Mouse (Mus musculus): ENCODE results near the gene Ano4. TPM values are rescaled to one million over a fixed set of nuclear protein-coding genes. Genes with fewer than 3 reads are reported as not detected.

Gene Ano4
- polyA plus RNA-seq (2011; ENCODE audit: insufficient read depth, insufficient read length, low replicate concordance, missing spikeins), result not detected in 2 replicates

GRCm38 (mm10) chr10:89344491-89345195 lies at the start of gene Ano4:
Ano4 (minus strand) TSS chr10:89344762.
- Histone ChIP-seq H3K4me3 (replicated peaks; ENCODE audit: control insufficient read depth, low read depth, low read length) (no peak within 1 kb of the TSS), H3K4me1 (ENCODE audit: control insufficient read depth, insufficient read depth, low read length) (no peaks in the 10 kb centered on the region), H3K27ac (ENCODE audit: control insufficient read depth, insufficient read depth, low read depth, low read length, poor library complexity) (no peak within 1 kb of the TSS; the same call in 1 of the 2 replicates)
- 2% methylated on average over 70 of the region's 70 CpGs for WGBS
- no peak for TF ChIP-seq POLR2A (IDR thresholded peaks at IDR 0.05; ENCODE audit: borderline replicate concordance, control insufficient read depth, low read depth, low read length)
- no peak for TF ChIP-seq CTCF (IDR thresholded peaks at IDR 0.05; ENCODE audit: control insufficient read depth, insufficient read depth, low read length)

- H3K4me1 ChIP-seq (ENCODE audit: control insufficient read depth, insufficient read depth, low read length), result no peaks in the 10 kb centered on the region
- no peak overlapping the region for H3K4me3 ChIP-seq (replicated peaks; ENCODE audit: control insufficient read depth, low read depth, low read length)
- 78% methylated on average over 4 of the region's 4 CpGs for WGBS
- H3K27ac ChIP-seq (ENCODE audit: control insufficient read depth, insufficient read depth, low read depth, low read length, poor library complexity), result no peak overlapping the region
- TF ChIP-seq POLR2A (IDR thresholded peaks at IDR 0.05; ENCODE audit: borderline replicate concordance, control insufficient read depth, low read depth, low read length) (no peak), CTCF (IDR thresholded peaks at IDR 0.05; ENCODE audit: control insufficient read depth, insufficient read depth, low read length) (no peak)
Measured at GRCm38 (mm10) chr10:89392687-89393086, 48.1 kb upstream of the Ano4 start.

- Histone ChIP-seq H3K4me1 (ENCODE audit: control insufficient read depth, insufficient read depth, low read length) (no peaks in the 10 kb centered on the region), H3K27ac (ENCODE audit: control insufficient read depth, insufficient read depth, low read depth, low read length, poor library complexity) (no peak overlapping the region), H3K4me3 (replicated peaks; ENCODE audit: control insufficient read depth, low read depth, low read length) (no peak overlapping the region)
- 88% methylated on average over 4 of the region's 4 CpGs for WGBS
- TF ChIP-seq CTCF (IDR thresholded peaks at IDR 0.05; ENCODE audit: control insufficient read depth, insufficient read depth, low read length), result no peak
Measured at GRCm38 (mm10) chr10:89391571-89392163, 47.1 kb upstream of the Ano4 start.

DNA sequence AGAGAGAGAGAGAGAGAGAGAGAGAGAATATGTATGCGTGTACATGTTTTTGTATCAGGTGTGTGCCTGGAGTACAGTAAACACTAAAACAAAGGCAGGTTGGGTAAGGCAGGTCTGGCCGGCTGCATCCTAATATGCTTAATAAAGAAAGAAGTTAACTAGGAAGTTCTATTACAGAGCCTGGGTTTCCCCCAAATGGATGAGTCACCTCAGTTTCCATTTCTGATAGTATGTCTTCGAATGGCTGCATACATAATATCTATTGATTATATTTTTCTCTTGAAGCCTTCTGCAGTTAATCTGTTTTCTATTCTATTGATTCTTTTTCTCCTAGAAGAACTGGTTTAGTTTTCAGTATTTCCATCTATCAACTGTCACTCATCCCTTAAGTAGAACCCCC lies 41.9 kb upstream of the Ano4 start:
- no peak overlapping the region for H3K4me3 ChIP-seq (replicated peaks; ENCODE audit: control insufficient read depth, low read depth, low read length)
- 70% methylated on average over 3 of the region's 3 CpGs for WGBS
- H3K27ac ChIP-seq (ENCODE audit: control insufficient read depth, insufficient read depth, low read depth, low read length, poor library complexity), result no peak overlapping the region
- no peak for TF ChIP-seq POLR2A (IDR thresholded peaks at IDR 0.05; ENCODE audit: borderline replicate concordance, control insufficient read depth, low read depth, low read length)
- TF ChIP-seq CTCF (IDR thresholded peaks at IDR 0.05; ENCODE audit: control insufficient read depth, insufficient read depth, low read length), result no peak
- no peaks in the 10 kb centered on the region for H3K4me1 ChIP-seq (ENCODE audit: control insufficient read depth, insufficient read depth, low read length)

- Histone ChIP-seq H3K27ac (ENCODE audit: control insufficient read depth, insufficient read depth, low read depth, low read length, poor library complexity) (no peak overlapping the region), H3K4me3 (replicated peaks; ENCODE audit: control insufficient read depth, low read depth, low read length) (no peak overlapping the region), H3K4me1 (ENCODE audit: control insufficient read depth, insufficient read depth, low read length) (no peaks in the 10 kb centered on the region)
- TF ChIP-seq POLR2A (IDR thresholded peaks at IDR 0.05; ENCODE audit: borderline replicate concordance, control insufficient read depth, low read depth, low read length), result no peak
- TF ChIP-seq CTCF (IDR thresholded peaks at IDR 0.05; ENCODE audit: control insufficient read depth, insufficient read depth, low read length), result peak; percentile 90
- 8% methylated on average over 5 of the region's 5 CpGs for WGBS
Measured at GRCm38 (mm10) chr10:89383462-89383861, 38.9 kb upstream of the Ano4 start.

DNA sequence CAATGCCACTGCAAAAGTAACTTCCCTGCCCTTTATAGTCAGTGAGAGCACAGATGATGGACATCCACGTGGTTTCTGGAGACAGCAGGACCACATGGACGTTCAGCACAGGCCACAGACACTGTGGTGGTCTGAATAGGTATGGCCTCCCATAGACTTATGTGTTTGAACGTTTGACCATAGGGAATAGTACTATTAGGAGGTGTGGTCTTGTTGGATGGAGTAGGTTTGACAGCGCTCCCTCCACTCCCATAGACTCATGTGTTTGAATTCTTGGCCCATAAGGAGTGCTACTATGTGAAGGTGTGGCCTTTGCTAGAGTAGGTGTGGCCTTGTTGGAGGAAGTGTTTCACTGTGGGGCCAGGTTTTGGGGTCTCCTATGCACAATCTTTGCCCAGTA lies 33.2 kb upstream of the Ano4 start:
- Histone ChIP-seq H3K27ac (ENCODE audit: control insufficient read depth, insufficient read depth, low read depth, low read length, poor library complexity) (no peak overlapping the region), H3K4me3 (replicated peaks; ENCODE audit: control insufficient read depth, low read depth, low read length) (no peak overlapping the region), H3K4me1 (ENCODE audit: control insufficient read depth, insufficient read depth, low read length) (no peaks in the 10 kb centered on the region)
- 69% methylated on average over 4 of the region's 4 CpGs for WGBS
- TF ChIP-seq CTCF (IDR thresholded peaks at IDR 0.05; ENCODE audit: control insufficient read depth, insufficient read depth, low read length) (no peak), POLR2A (IDR thresholded peaks at IDR 0.05; ENCODE audit: borderline replicate concordance, control insufficient read depth, low read depth, low read length) (no peak)

DNA sequence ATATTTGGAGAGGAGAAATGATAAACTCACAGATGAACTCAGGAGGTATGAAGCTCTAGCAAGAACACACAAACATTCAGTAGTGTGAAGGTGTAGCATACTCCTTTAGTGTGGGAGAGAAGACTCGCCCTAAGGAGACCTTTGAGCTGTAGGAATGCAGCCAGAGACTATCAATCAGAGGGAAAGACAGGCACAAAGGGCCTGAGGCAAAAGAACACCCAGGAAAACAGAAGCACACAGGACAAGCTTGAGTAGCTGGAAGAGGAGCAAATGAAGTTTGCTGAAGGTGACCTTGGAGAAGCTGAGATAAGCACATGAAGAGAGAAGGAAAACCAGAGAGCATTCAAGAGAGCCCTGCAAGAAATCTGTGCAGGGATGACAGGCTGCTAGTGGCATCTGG lies 25.5 kb upstream of the Ano4 start:
- H3K4me1 ChIP-seq (ENCODE audit: control insufficient read depth, insufficient read depth, low read length), result no peaks in the 10 kb centered on the region
- 49% methylated on average over 1 of the region's 1 CpGs for WGBS
- no peak overlapping the region for H3K27ac ChIP-seq (ENCODE audit: control insufficient read depth, insufficient read depth, low read depth, low read length, poor library complexity)
- H3K4me3 ChIP-seq (replicated peaks; ENCODE audit: control insufficient read depth, low read depth, low read length), result no peak overlapping the region
- TF ChIP-seq POLR2A (IDR thresholded peaks at IDR 0.05; ENCODE audit: borderline replicate concordance, control insufficient read depth, low read depth, low read length) (no peak), CTCF (IDR thresholded peaks at IDR 0.05; ENCODE audit: control insufficient read depth, insufficient read depth, low read length) (no peak)

DNA sequence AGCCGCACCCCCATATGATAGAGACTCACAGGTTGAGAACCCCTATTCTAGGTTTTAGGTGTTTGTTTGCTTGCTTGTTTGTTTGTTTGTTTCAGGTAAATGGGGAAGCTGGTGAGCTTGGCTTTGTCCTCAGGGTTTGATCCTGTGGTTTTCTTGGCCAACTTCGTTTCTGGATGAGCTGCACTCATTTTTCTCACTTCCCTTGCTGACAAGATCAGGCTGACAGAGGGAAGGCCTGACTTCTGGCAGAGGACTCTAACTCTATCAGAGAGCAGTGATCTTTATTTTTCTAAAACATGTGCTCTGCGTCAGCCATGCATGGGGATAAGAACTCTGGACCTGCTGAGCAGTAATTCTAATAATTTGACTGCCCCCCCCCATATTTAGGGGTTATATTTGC lies 14.4 kb upstream of the Ano4 start:
- Histone ChIP-seq H3K4me1 (ENCODE audit: control insufficient read depth, insufficient read depth, low read length) (no peaks in the 10 kb centered on the region), H3K27ac (ENCODE audit: control insufficient read depth, insufficient read depth, low read depth, low read length, poor library complexity) (no peak overlapping the region), H3K4me3 (replicated peaks; ENCODE audit: control insufficient read depth, low read depth, low read length) (no peak overlapping the region)
- 48% methylated on average over 3 of the region's 3 CpGs for WGBS
- TF ChIP-seq CTCF (IDR thresholded peaks at IDR 0.05; ENCODE audit: control insufficient read depth, insufficient read depth, low read length), result no peak
- TF ChIP-seq POLR2A (IDR thresholded peaks at IDR 0.05; ENCODE audit: borderline replicate concordance, control insufficient read depth, low read depth, low read length), result no peak
